Mouse (Mus musculus): ENCODE measurements around the gene Gm42417. TPM values are rescaled to one million over a fixed set of nuclear protein-coding genes. Genes with fewer than 3 reads are reported as not detected.

The Gm42417 gene
- polyA plus RNA-seq, 1 experiment from 2014 or later = 0.33 TPM

- 81% methylated on average over 17 of the region's 17 CpGs for WGBS
- no peaks in the 10 kb centered on the region for H3K27me3 ChIP-seq (ENCODE audit: control insufficient read depth, insufficient read depth, low read length)
- peak; percentile 31; the same call in 1 of the 2 replicates for TF ChIP-seq CTCF (IDR thresholded peaks at IDR 0.05; ENCODE audit: low read depth)
- TF ChIP-seq EP300 (optimal IDR thresholded peaks at IDR 0.05) = no peak
- H3K36me3 ChIP-seq (ENCODE audit: control insufficient read depth, insufficient read depth, low read length) = peaks cover 43% of the 10 kb centered on the region
- no peak overlapping the region for H3K27ac ChIP-seq (replicated peaks)
- DNase-seq (ENCODE audit: low spot score) (no peak), ATAC-seq (ENCODE audit: low FRiP score, low TSS enrichment) (no peak)
- no peaks in the 10 kb centered on the region for H3K9me3 ChIP-seq (ENCODE audit: control insufficient read depth, low read length)
- no peak overlapping the region for H3K4me3 ChIP-seq (ENCODE audit: low read depth, low read length)
- no peak overlapping the region for H3K4me2 ChIP-seq (replicated peaks; ENCODE audit: low read depth)
- H3K9ac ChIP-seq (ENCODE audit: low read length) = no peak overlapping the region
- peaks cover 8% of the 10 kb centered on the region for H3K4me1 ChIP-seq (replicated peaks; ENCODE audit: control insufficient read depth, insufficient read depth)
Measured at GRCm38 (mm10) chr1:36551904-36552303, 12.7 kb upstream of the Gm42417 start.

- Histone ChIP-seq H3K27me3 (ENCODE audit: control insufficient read depth, insufficient read depth, low read length) (no peaks in the 10 kb centered on the region), H3K9ac (ENCODE audit: low read length) (no peak overlapping the region), H3K9me3 (ENCODE audit: control insufficient read depth, low read length) (no peaks in the 10 kb centered on the region), H3K36me3 (ENCODE audit: control insufficient read depth, insufficient read depth, low read length) (peaks cover 43% of the 10 kb centered on the region), H3K4me2 (replicated peaks; ENCODE audit: low read depth) (no peak overlapping the region), H3K4me3 (ENCODE audit: low read depth, low read length) (no peak overlapping the region), H3K4me1 (replicated peaks; ENCODE audit: control insufficient read depth, insufficient read depth) (peaks cover 1% of the 10 kb centered on the region), H3K27ac (replicated peaks) (no peak overlapping the region)
- no peak for ATAC-seq (ENCODE audit: low FRiP score, low TSS enrichment)
- TF ChIP-seq EP300 (optimal IDR thresholded peaks at IDR 0.05) (no peak), CTCF (IDR thresholded peaks at IDR 0.05; ENCODE audit: low read depth) (peak; percentile 28)
- WGBS = 72% methylated on average over 20 of the region's 20 CpGs
- no peak for DNase-seq (ENCODE audit: low spot score)
Measured at GRCm38 (mm10) chr1:36550075-36550863, 11.0 kb upstream of the Gm42417 start.

- H3K4me3 ChIP-seq (ENCODE audit: low read depth, low read length) = no peak overlapping the region
- WGBS = 60% methylated on average over 18 of the region's 18 CpGs
- no peaks in the 10 kb centered on the region for H3K9me3 ChIP-seq (ENCODE audit: control insufficient read depth, low read length)
- DNase-seq (ENCODE audit: low spot score) (no peak), ATAC-seq (ENCODE audit: low FRiP score, low TSS enrichment) (no peak)
- no peak overlapping the region for H3K4me2 ChIP-seq (replicated peaks; ENCODE audit: low read depth)
- peaks cover 40% of the 10 kb centered on the region for H3K36me3 ChIP-seq (ENCODE audit: control insufficient read depth, insufficient read depth, low read length)
- no peaks in the 10 kb centered on the region for H3K4me1 ChIP-seq (replicated peaks; ENCODE audit: control insufficient read depth, insufficient read depth)
- no peak overlapping the region for H3K27ac ChIP-seq (replicated peaks)
- no peak overlapping the region for H3K9ac ChIP-seq (ENCODE audit: low read length)
- no peak for TF ChIP-seq EP300 (optimal IDR thresholded peaks at IDR 0.05)
- TF ChIP-seq CTCF (IDR thresholded peaks at IDR 0.05; ENCODE audit: low read depth) = no peak
- H3K27me3 ChIP-seq (ENCODE audit: control insufficient read depth, insufficient read depth, low read length) = no peaks in the 10 kb centered on the region
Measured at GRCm38 (mm10) chr1:36549491-36549890, 10.3 kb upstream of the Gm42417 start.

GRCm38 (mm10) chr1:36548771-36549170 lies 9.5 kb upstream of the Gm42417 start:
- Histone ChIP-seq H3K9ac (ENCODE audit: low read length) (no peak overlapping the region), H3K27me3 (ENCODE audit: control insufficient read depth, insufficient read depth, low read length) (no peaks in the 10 kb centered on the region), H3K27ac (replicated peaks) (no peak overlapping the region), H3K9me3 (ENCODE audit: control insufficient read depth, low read length) (no peaks in the 10 kb centered on the region), H3K4me2 (replicated peaks; ENCODE audit: low read depth) (no peak overlapping the region), H3K36me3 (ENCODE audit: control insufficient read depth, insufficient read depth, low read length) (peaks cover 36% of the 10 kb centered on the region), H3K4me1 (replicated peaks; ENCODE audit: control insufficient read depth, insufficient read depth) (no peaks in the 10 kb centered on the region), H3K4me3 (ENCODE audit: low read depth, low read length) (no peak overlapping the region)
- WGBS = 40% methylated on average over 8 of the region's 8 CpGs
- no peak for TF ChIP-seq CTCF (IDR thresholded peaks at IDR 0.05; ENCODE audit: low read depth)
- TF ChIP-seq EP300 (optimal IDR thresholded peaks at IDR 0.05) = no peak
- ATAC-seq (ENCODE audit: low FRiP score, low TSS enrichment) = no peak
- DNase-seq (ENCODE audit: low spot score) = no peak

GRCm38 (mm10) chr1:36547981-36548598 lies 8.9 kb upstream of the Gm42417 start:
- ATAC-seq (ENCODE audit: low FRiP score, low TSS enrichment) (no peak), DNase-seq (ENCODE audit: low spot score) (no peak)
- Histone ChIP-seq H3K4me3 (ENCODE audit: low read depth, low read length) (no peak overlapping the region), H3K27me3 (ENCODE audit: control insufficient read depth, insufficient read depth, low read length) (no peaks in the 10 kb centered on the region), H3K4me1 (replicated peaks; ENCODE audit: control insufficient read depth, insufficient read depth) (no peaks in the 10 kb centered on the region), H3K9ac (ENCODE audit: low read length) (no peak overlapping the region; the same call in 1 of the 2 replicates), H3K27ac (replicated peaks) (peak overlapping the region; percentile 83), H3K9me3 (ENCODE audit: control insufficient read depth, low read length) (no peaks in the 10 kb centered on the region), H3K36me3 (ENCODE audit: control insufficient read depth, insufficient read depth, low read length) (peaks cover 31% of the 10 kb centered on the region), H3K4me2 (replicated peaks; ENCODE audit: low read depth) (no peak overlapping the region)
- TF ChIP-seq EP300 (optimal IDR thresholded peaks at IDR 0.05) (no peak), CTCF (IDR thresholded peaks at IDR 0.05; ENCODE audit: low read depth) (no peak)
- 33% methylated on average over 9 of the region's 9 CpGs for WGBS
